Mouse (Mus musculus): ENCODE data around the gene Fbxl12.

Fbxl12 gene

DNA sequence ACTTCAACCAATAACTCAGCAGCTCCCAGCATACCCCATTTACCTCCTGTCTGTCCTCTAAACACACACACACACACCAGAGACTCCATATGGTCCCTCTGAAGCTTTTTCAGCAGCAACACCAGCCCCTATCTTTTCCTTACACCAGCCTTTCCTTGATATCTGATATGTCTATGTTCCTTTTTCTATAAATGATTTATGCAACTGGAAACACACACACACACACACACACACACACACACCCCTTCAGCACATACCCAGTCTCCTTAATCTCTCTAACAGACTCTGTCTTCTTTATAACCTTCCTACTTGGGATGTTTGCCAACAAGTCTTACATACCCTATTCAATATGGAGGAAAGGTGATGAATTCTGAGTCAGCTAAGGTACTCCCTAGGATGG, 73.5 kb downstream of the Fbxl12 start:
- no peak for DNase-seq (ENCODE audit: extremely low read depth, low read depth)

All from MEL-GATA-1-ER (cell line).